Mouse (Mus musculus): Measurements from ENCODE around the gene Scgb2b17.
"Not testable (repeated sequence)": the region's sequence is repeated elsewhere in the genome, so short reads cannot be mapped to it uniquely, and the experiment has no call there.

Scgb2b17 gene

DNA sequence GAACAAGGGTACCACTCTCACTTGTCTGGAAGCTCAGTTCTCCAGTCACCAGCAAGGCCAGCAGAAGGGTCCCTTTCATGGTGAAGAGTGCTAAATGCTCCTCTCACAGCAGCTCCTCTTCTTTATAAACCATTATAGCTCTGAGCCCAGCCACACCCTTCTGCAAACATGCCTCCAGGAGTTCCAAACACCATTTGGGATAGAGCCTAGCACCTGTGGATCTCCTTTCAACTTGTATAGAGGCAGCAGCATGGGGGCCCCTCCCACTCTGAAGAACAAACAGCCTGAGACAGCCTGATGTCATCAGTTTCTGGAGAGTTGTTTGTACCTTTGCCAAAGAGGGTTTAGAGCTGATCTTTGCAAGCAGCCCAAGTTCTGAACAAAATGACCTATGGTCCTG lies at the start of gene Scgb2b17:
Gene Scgb2b17, minus strand, starts transcription at position 101 of the 400 bp plus-strand sequence.
- not testable (repeated sequence) for DNase-seq

DNA sequence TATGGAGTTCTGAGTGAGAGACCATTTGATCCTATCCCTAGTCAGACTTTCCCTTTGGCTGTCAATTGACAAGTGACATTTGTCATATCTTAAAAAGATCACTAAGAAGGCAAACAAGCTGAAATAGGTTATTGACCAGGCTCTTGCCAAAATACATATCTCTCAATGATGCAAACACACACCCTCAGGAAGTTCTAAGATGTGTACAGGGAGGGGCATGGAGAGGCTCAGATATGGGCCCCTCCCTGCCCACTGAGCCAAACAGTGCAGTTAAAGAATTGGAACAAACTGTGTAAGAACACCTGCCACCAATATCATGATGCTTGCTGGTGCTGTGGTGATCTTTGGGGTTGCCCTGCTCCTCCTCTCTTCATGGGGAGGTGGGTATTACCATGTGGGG lies 6.8 kb upstream of the Scgb2b17 start, which contains the start of gene Scgb1b17:
Gene Scgb1b17, plus strand, starts transcription at position 301 of the 400 bp plus-strand sequence.
- not testable (repeated sequence) for DNase-seq

Data from right cerebral cortex, postnatal 14 days (tissue).